Mouse (Mus musculus) embryonic facial prominence, embryonic 15.5 days (tissue): Measurements from ENCODE around the gene Cand1. TPM values are rescaled to one million over a fixed set of nuclear protein-coding genes. Genes with fewer than 3 reads are reported as not detected.

Experiments used
- ATAC-seq: fragments of 200-750 bp; cut with Nextera tagmentation; 2 replicates; pipeline ENCODE4 v1.8.0; 2017; ENCODE audit warnings: low read depth, moderate TSS enrichment; ENCODE audit not compliant: insufficient number of reproducible peaks, low FRiP score, low TSS enrichment
- H3K27ac ChIP-seq: fragments of 300-500 bp; sonication (generic); replicated peaks from 2 replicates; pipeline ENCODE4 v1.5.1; 2015; ENCODE audit warnings: mild to moderate bottlenecking, inconsistent platforms
- H3K27me3 ChIP-seq: fragments of 300-500 bp; sonication (generic); 2 replicates; pipeline ENCODE4 v1.6.1; 2015; ENCODE audit warnings: inconsistent platforms
- H3K36me3 ChIP-seq: fragments of 300-500 bp; sonication (generic); 2 replicates; pipeline ENCODE4 v1.6.1; 2015; ENCODE audit warnings: mild to moderate bottlenecking, inconsistent platforms
- H3K4me1 ChIP-seq: fragments of 300-500 bp; sonication (generic); 2 replicates; pipeline ENCODE4 v1.6.1; 2015; ENCODE audit warnings: inconsistent platforms
- H3K4me2 ChIP-seq: fragments of 300-500 bp; sonication (generic); replicated peaks from 2 replicates; pipeline ENCODE4 v1.6.1; 2015; ENCODE audit warnings: mild to moderate bottlenecking, inconsistent platforms
- H3K4me3 ChIP-seq: fragments of 300-500 bp; sonication (generic); replicated peaks from 2 replicates; pipeline ENCODE4 v1.5.1; 2015; ENCODE audit warnings: mild to moderate bottlenecking, inconsistent platforms
- H3K9ac ChIP-seq: fragments of 300-500 bp; sonication (generic); 2 replicates; pipeline ENCODE4 v1.6.1; 2015; ENCODE audit warnings: inconsistent platforms
- H3K9me3 ChIP-seq: fragments of 300-500 bp; sonication (generic); replicated peaks from 2 replicates; pipeline ENCODE4 v1.6.1; 2016; ENCODE audit warnings: inconsistent platforms
- WGBS: fragments of 180-500 bp; shearing (Covaris S2); methylation state at CpG from one replicate; pipeline ENCODE4 v1.1.7; 2015; 5-methylcytosine and 5-hydroxymethylcytosine counted together
- polyA plus RNA-seq: library from polyadenylated mRNA; unstranded; fragments of >200 nt; fragmentation: Nextera tagmentation; extraction: Ambion mirVana; gene quantifications from 2 replicates; pipeline ENCODE4 v1.2.1, GENCODE M21; 2015

The Cand1 gene
- polyA plus RNA-seq, 1 experiment from 2014 or later: 58.8 TPM

DNA sequence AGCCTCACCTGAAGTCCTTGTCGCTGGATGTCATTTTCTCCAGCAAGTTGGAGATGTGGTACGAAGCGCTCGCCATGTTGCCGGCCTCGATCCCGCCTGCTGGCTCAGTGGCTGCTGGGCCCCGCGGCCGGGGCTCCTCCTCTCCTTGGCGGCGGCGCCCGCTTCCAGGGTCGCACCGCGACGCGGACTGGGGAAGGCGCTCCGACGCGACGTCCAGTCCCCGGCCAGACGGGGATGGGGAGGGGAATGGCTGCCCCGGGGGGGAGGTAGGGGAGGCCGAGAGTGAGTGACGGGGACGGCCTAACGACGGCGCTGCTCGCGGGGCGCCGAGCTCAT, 254 bp downstream of the Cand1 start:
- no peaks in the 10 kb centered on the region for H3K27me3 ChIP-seq
- H3K4me1 ChIP-seq: peaks cover 9% of the 10 kb centered on the region
- H3K9ac ChIP-seq: peak overlapping the region; percentile 90
- H3K36me3 ChIP-seq: peaks cover 12% of the 10 kb centered on the region; the same call in 1 of the 2 replicates
- peak; percentile 63 for ATAC-seq
- peak overlapping the region; percentile 55 for H3K4me2 ChIP-seq
- peak overlapping the region; percentile 96 for H3K4me3 ChIP-seq
- H3K27ac ChIP-seq: peak overlapping the region; percentile 98
- WGBS: 0% methylated on average over 30 of the region's 37 CpGs
- no peaks in the 10 kb centered on the region for H3K9me3 ChIP-seq

DNA sequence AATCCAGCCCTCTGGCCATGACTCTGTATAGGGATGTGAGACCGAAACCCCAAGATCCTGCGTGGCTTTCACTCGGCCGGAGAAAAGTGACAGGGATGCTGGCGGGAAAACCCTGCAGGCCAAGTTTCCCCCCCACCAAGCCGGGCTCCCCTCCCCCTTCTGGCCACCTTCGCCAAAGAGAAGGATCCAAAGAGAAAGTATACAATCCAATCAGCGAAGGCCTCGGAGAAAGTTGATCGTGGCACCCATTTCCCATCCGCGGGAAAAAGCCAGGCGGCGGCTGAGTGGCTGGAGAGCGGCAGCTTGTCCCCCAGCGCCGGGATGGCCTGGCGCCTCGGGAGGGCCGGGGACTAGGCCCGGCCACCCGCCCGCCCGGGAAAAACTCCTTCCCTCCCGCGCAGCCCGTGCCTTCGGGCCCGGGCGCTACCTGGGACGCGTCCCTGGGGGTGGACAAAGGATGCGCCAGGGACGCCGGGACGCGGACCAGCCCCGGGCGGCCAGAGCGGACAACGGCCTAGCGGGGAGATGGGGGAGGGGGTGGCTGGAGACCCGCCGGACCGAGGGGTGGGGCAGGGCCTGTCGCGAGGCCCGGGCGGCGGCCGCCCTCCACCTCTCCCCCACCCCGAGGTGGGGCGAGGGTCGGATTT, 747 bp downstream of the Cand1 start:
- peak overlapping the region; percentile 98 for H3K27ac ChIP-seq
- under 1% methylated on average over 45 of the region's 54 CpGs for WGBS
- H3K36me3 ChIP-seq: peaks cover 12% of the 10 kb centered on the region; the same call in 1 of the 2 replicates
- no peaks in the 10 kb centered on the region for H3K27me3 ChIP-seq
- H3K4me1 ChIP-seq: peaks cover 9% of the 10 kb centered on the region
- peak overlapping the region; percentile 55 for H3K4me2 ChIP-seq
- ATAC-seq: peak; percentile 25
- no peaks in the 10 kb centered on the region for H3K9me3 ChIP-seq
- H3K4me3 ChIP-seq: peak overlapping the region; percentile 96
- H3K9ac ChIP-seq: peak overlapping the region; percentile 90

DNA sequence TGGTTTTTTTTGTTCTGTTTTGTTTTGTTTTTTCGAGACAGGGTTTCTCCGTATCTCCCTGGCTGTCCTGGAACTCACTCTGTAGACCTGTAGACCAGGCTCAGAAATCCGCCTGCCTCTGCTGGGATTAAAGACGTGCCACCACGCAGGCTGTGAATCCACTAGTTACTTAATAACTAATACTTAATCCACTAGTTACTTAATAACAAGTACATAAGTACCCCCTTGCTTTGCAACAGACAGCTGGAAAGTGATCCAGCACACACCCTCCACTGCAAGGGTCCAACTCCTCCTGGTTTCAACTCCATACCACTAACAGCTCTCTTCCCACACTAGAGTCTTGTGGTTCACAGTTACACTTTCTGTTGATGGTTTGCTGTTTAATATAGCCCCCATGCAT, 8.3 kb downstream of the Cand1 start:
- H3K9me3 ChIP-seq: no peaks in the 10 kb centered on the region
- H3K4me3 ChIP-seq: no peak overlapping the region
- WGBS: 81% methylated on average over 5 of the region's 5 CpGs
- H3K4me2 ChIP-seq: no peak overlapping the region
- ATAC-seq: no peak
- H3K4me1 ChIP-seq: peaks cover 13% of the 10 kb centered on the region
- H3K27me3 ChIP-seq: no peaks in the 10 kb centered on the region
- no peak overlapping the region for H3K27ac ChIP-seq
- H3K9ac ChIP-seq: no peak overlapping the region
- H3K36me3 ChIP-seq: peaks cover 12% of the 10 kb centered on the region; the same call in 1 of the 2 replicates

- Histone ChIP-seq H3K4me3 (no peak overlapping the region), H3K4me1 (peaks cover 13% of the 10 kb centered on the region), H3K36me3 (peaks cover 17% of the 10 kb centered on the region), H3K27me3 (no peaks in the 10 kb centered on the region), H3K4me2 (no peak overlapping the region), H3K9ac (no peak overlapping the region), H3K27ac (no peak overlapping the region), H3K9me3 (no peaks in the 10 kb centered on the region)
- no peak for ATAC-seq
- WGBS: 85% methylated on average over 4 of the region's 4 CpGs
Observed at GRCm38 (mm10) chr10:119230703-119231102, 9.2 kb downstream of the Cand1 start.

DNA sequence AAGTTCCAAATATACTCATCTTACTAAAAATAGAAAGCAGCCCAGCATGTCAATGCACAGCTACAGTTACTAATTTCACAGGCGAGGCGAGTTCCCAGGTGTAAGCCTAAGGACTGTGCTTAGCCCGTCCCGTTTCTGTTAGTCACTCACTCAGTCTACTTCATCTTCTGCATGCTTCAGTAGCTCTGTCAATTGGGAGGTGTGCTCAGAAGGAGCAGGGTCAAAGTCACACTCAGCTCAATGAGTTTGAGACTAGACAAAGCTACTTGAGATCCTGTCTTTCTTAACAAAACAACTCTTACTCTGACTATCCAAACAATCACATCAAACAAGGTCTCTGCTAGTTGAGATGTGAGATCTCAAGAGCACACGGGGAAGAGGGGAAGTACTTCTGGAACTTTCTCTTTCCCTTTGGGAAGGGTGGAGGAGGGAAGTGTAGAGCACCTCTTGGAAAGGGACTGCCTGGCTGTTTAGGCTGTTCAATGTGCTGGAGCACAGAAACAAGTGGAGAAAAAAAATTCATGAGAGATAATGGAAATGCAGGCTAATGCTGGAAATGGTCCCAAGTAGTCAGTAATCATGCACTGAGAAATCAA, 9.7 kb downstream of the Cand1 start:
- no peaks in the 10 kb centered on the region for H3K9me3 ChIP-seq
- H3K27me3 ChIP-seq: no peaks in the 10 kb centered on the region
- peaks cover 13% of the 10 kb centered on the region for H3K4me1 ChIP-seq
- no peak overlapping the region for H3K9ac ChIP-seq
- no peak overlapping the region for H3K4me3 ChIP-seq
- ATAC-seq: no peak
- 68% methylated on average over 5 of the region's 5 CpGs for WGBS
- peaks cover 17% of the 10 kb centered on the region for H3K36me3 ChIP-seq
- H3K27ac ChIP-seq: no peak overlapping the region
- H3K4me2 ChIP-seq: no peak overlapping the region

GRCm38 (mm10) chr10:119223686-119224085, 16.2 kb downstream of the Cand1 start:
- 77% methylated on average over 4 of the region's 4 CpGs for WGBS
- no peak for ATAC-seq

GRCm38 (mm10) chr10:119221631-119222030, 18.2 kb downstream of the Cand1 start:
- peaks cover 14% of the 10 kb centered on the region for H3K4me1 ChIP-seq
- WGBS: 80% methylated on average over 5 of the region's 5 CpGs
- peaks cover 42% of the 10 kb centered on the region for H3K36me3 ChIP-seq
- no peak overlapping the region for H3K4me3 ChIP-seq
- no peaks in the 10 kb centered on the region for H3K9me3 ChIP-seq
- no peak overlapping the region for H3K27ac ChIP-seq
- H3K9ac ChIP-seq: no peak overlapping the region
- ATAC-seq: no peak
- H3K4me2 ChIP-seq: no peak overlapping the region
- no peaks in the 10 kb centered on the region for H3K27me3 ChIP-seq

More at GRCm38 (mm10) chr10:119223686-119224085, 16.2 kb downstream of the Cand1 start:
- Histone ChIP-seq H3K4me1 (peaks cover 14% of the 10 kb centered on the region), H3K27me3 (no peaks in the 10 kb centered on the region), H3K27ac (no peak overlapping the region), H3K9me3 (no peaks in the 10 kb centered on the region), H3K4me2 (no peak overlapping the region), H3K9ac (no peak overlapping the region), H3K4me3 (no peak overlapping the region), H3K36me3 (peaks cover 27% of the 10 kb centered on the region)

- no peak overlapping the region for H3K9ac ChIP-seq
- no peak overlapping the region for H3K4me3 ChIP-seq
- no peaks in the 10 kb centered on the region for H3K9me3 ChIP-seq
- peaks cover 14% of the 10 kb centered on the region for H3K4me1 ChIP-seq
- 39% methylated on average over 11 of the region's 11 CpGs for WGBS
- H3K4me2 ChIP-seq: no peak overlapping the region
- peaks cover 37% of the 10 kb centered on the region for H3K36me3 ChIP-seq
- ATAC-seq: no peak
- no peaks in the 10 kb centered on the region for H3K27me3 ChIP-seq
- no peak overlapping the region; the same call in 1 of the 2 replicates for H3K27ac ChIP-seq
Observed at GRCm38 (mm10) chr10:119219415-119219814, 20.4 kb downstream of the Cand1 start.

GRCm38 (mm10) chr10:119218274-119219080, 21.4 kb downstream of the Cand1 start:
- H3K27ac ChIP-seq: no peak overlapping the region
- H3K4me2 ChIP-seq: no peak overlapping the region
- no peak overlapping the region for H3K9ac ChIP-seq
- H3K9me3 ChIP-seq: no peaks in the 10 kb centered on the region
- no peak for ATAC-seq
- H3K36me3 ChIP-seq: peaks cover 37% of the 10 kb centered on the region
- WGBS: 91% methylated on average over 15 of the region's 15 CpGs
- H3K4me3 ChIP-seq: no peak overlapping the region
- H3K4me1 ChIP-seq: peaks cover 14% of the 10 kb centered on the region
- no peaks in the 10 kb centered on the region for H3K27me3 ChIP-seq

DNA sequence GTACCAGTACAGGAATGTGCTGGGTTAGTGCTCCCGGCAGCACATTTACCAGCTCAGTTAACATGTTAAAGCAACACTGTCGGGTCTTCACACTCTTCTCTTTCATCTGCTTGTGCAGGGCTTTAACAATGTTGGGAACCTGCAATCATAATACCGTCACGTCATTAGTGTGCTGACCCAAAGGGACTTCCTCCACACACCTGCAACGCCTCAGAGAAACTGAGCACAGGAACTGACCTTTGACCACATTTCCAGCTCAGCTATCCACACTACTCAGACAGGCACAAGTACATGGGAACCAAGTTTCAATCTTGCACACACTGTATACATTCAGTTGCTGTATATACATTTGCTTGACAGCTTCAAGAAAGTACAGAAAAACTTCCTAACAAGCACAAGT, 27.4 kb downstream of the Cand1 start:
- no peak overlapping the region for H3K4me2 ChIP-seq
- H3K27ac ChIP-seq: no peak overlapping the region
- 84% methylated on average over 5 of the region's 5 CpGs for WGBS
- H3K4me3 ChIP-seq: no peak overlapping the region
- H3K27me3 ChIP-seq: no peaks in the 10 kb centered on the region
- no peak for ATAC-seq
- no peak overlapping the region for H3K9ac ChIP-seq
- H3K36me3 ChIP-seq: peaks cover 80% of the 10 kb centered on the region
- no peaks in the 10 kb centered on the region for H3K9me3 ChIP-seq
- H3K4me1 ChIP-seq: no peaks in the 10 kb centered on the region

GRCm38 (mm10) chr10:119211251-119211650, 28.6 kb downstream of the Cand1 start:
- Histone ChIP-seq H3K4me3 (no peak overlapping the region), H3K9me3 (no peaks in the 10 kb centered on the region), H3K9ac (no peak overlapping the region), H3K27ac (no peak overlapping the region), H3K4me2 (no peak overlapping the region), H3K4me1 (no peaks in the 10 kb centered on the region), H3K27me3 (no peaks in the 10 kb centered on the region), H3K36me3 (peaks cover 82% of the 10 kb centered on the region)
- WGBS: 95% methylated on average over 11 of the region's 11 CpGs
- ATAC-seq: no peak
